9 mouse cellular contexts compared by ENCODE assay signal in the genomic region with DNA sequence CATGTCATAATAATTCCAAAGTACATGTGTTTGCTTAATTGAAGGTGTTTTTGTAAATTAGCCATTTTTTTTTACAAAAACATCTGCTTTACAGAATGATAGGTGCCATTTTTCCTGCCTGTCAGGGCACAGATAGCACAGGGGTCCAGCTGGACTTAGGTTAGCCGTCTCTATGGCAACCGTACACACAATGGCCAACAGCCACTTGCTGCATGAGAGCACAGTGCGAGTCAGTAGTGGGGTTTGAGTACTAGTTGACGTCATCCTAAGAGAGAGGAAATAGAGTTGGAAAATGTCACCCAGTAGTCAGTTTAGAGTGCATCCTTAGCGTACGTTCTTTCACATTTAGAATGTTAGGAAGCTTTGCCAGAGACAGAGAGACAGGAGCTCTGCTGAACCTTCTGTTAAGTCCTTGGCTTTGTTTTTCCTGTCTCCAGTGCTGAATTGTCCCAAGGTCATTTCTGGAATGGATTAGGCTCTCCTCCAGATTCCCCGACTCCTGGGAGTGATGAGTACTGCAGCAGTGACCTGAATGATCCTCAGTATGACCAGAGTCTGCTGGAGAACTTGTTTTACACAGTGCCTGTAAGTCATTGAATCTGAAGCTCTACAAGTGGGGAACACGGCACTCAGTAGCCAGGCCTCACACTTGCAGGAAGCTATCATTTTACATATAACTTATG. TPM values are rescaled to one million over a fixed set of nuclear protein-coding genes. Genes with fewer than 3 reads are reported as not detected.
DNase-seq lines count a peak whose midpoint lies in the region; ATAC-seq and TF ChIP-seq lines count a peak whose summit lies in the region.
"Had no signal": no experiment of that assay in that cellular context is flagged by ENCODE, and none has a peak within 500 bp of the region (broad histone marks: within the 10 kb centered on the region; RNA-seq: fewer than 3 reads in every experiment).

No protein-coding gene starts in this region.

- no peaks in the 10 kb centered on the region for H3K4me1 ChIP-seq in hindbrain, embryonic 10.5 days (replicated peaks)
- no peaks in the 10 kb centered on the region for H3K4me1 ChIP-seq in hindbrain, embryonic 12.5 days
- no peaks in the 10 kb centered on the region for H3K4me1 ChIP-seq in stomach, postnatal 0 days (replicated peaks; ENCODE audit: control insufficient read depth, insufficient read depth)

- peak; percentile 39 for DNase-seq in hindbrain, embryonic 10.5 days (ENCODE audit: low spot score)
- DNase-seq in Muller cell, postnatal 12 days (ENCODE audit: inconsistent ontology term): peak; percentile 12
- DNase-seq in embryo, embryonic 10.5 days (ENCODE audit: low spot score): peak; percentile 69
- DNase-seq in heart, postnatal 14 days: peak; percentile 12 to 40
- no peak for DNase-seq in stomach, postnatal 0 days (ENCODE audit: low spot score)
- no peak for DNase-seq in urinary bladder, postnatal 10 days (ENCODE audit: low spot score)
- DNase-seq in gastrocnemius, adult 8-10 months (ENCODE audit: low spot score in 2 of 2): no peak
- DNase-seq: layer of hippocampus, postnatal 36 days had no signal

- TF ChIP-seq CTCF in stomach, postnatal 0 days (IDR thresholded peaks at IDR 0.05; ENCODE audit: low read depth): no peak

- 74% methylated on average over 8 of the region's 8 CpGs for WGBS in hindbrain, embryonic 10.5 days
- 61% methylated on average over 8 of the region's 8 CpGs for WGBS in hindbrain, embryonic 12.5 days
- WGBS in stomach, postnatal 0 days: 66% methylated on average over 8 of the region's 8 CpGs

- H3K27me3 ChIP-seq in hindbrain, embryonic 10.5 days (ENCODE audit: insufficient read depth, poor library complexity, severe bottlenecking): no peaks in the 10 kb centered on the region
- H3K27me3 ChIP-seq in hindbrain, embryonic 12.5 days: no peaks in the 10 kb centered on the region
- H3K27me3 ChIP-seq in stomach, postnatal 0 days (ENCODE audit: control insufficient read depth, insufficient read depth, low read length): no peaks in the 10 kb centered on the region

- H3K4me3 ChIP-seq in hindbrain, embryonic 10.5 days: no peak overlapping the region
- no peak overlapping the region for H3K4me3 ChIP-seq in hindbrain, embryonic 12.5 days
- H3K4me3 ChIP-seq in stomach, postnatal 0 days (ENCODE audit: low read depth, low read length): no peak overlapping the region

- H3K4me2 ChIP-seq in hindbrain, embryonic 12.5 days (replicated peaks): no peak overlapping the region
- no peak overlapping the region for H3K4me2 ChIP-seq in stomach, postnatal 0 days (replicated peaks; ENCODE audit: low read depth)

- H3K9ac ChIP-seq in hindbrain, embryonic 12.5 days: no peak overlapping the region
- no peak overlapping the region for H3K9ac ChIP-seq in stomach, postnatal 0 days (ENCODE audit: low read length)

- H3K36me3 ChIP-seq in hindbrain, embryonic 10.5 days: peaks cover 81% of the 10 kb centered on the region
- H3K36me3 ChIP-seq in hindbrain, embryonic 12.5 days: peaks cover 69% of the 10 kb centered on the region
- peaks cover 6% of the 10 kb centered on the region for H3K36me3 ChIP-seq in stomach, postnatal 0 days (ENCODE audit: control insufficient read depth, insufficient read depth, low read length)

- TF ChIP-seq EP300 in stomach, postnatal 0 days (optimal IDR thresholded peaks at IDR 0.05): no peak

- no peak for ATAC-seq in hindbrain, embryonic 12.5 days (ENCODE audit: low FRiP score)
- no peak for ATAC-seq in stomach, postnatal 0 days (ENCODE audit: low FRiP score, low TSS enrichment)

- H3K27ac ChIP-seq in hindbrain, embryonic 10.5 days: no peak overlapping the region
- no peak overlapping the region for H3K27ac ChIP-seq in hindbrain, embryonic 12.5 days
- no peak overlapping the region for H3K27ac ChIP-seq in stomach, postnatal 0 days (replicated peaks)

- intact Hi-C loops in heart, postnatal 14 days (cut with DNase I): no loop called here

- no peaks in the 10 kb centered on the region for H3K9me3 ChIP-seq in hindbrain, embryonic 10.5 days
- no peaks in the 10 kb centered on the region for H3K9me3 ChIP-seq in hindbrain, embryonic 12.5 days (replicated peaks)
- no peaks in the 10 kb centered on the region for H3K9me3 ChIP-seq in stomach, postnatal 0 days (ENCODE audit: control insufficient read depth, low read length)

RNA-seq across cellular contexts. Expression of a gene that starts 27.3 kb away (rescaled TPM):
- 104 and 118 TPM in 2 replicates for polyA plus RNA-seq in hindbrain, embryonic 10.5 days (2016; fragmentation: Nextera tagmentation; extraction: Ambion mirVana)
- polyA plus RNA-seq in hindbrain, embryonic 12.5 days (2016; fragmentation: Nextera tagmentation; extraction: Ambion mirVana): 102 and 111 TPM in 2 replicates
- 10 to 100 TPM; 37.8 to 44.0 TPM for total RNA-seq in heart, postnatal 14 days (2021)
- 27.2 and 28.0 TPM in 2 replicates for polyA plus RNA-seq in stomach, postnatal 0 days (2015; fragmentation: Nextera tagmentation; extraction: Ambion mirVana)
- 10 to 100 TPM; 20.4 to 30.2 (median 24.2) TPM for total RNA-seq in gastrocnemius, adult 8-10 months (2022)

RNA-seq across cellular contexts. Expression of a gene that starts 27.3 kb away (rescaled TPM):
- 33.5 and 34.7 TPM in 2 replicates for polyA plus RNA-seq in hindbrain, embryonic 10.5 days (2016; fragmentation: Nextera tagmentation; extraction: Ambion mirVana)
- polyA plus RNA-seq in hindbrain, embryonic 12.5 days (2016; fragmentation: Nextera tagmentation; extraction: Ambion mirVana): 33.2 and 37.4 TPM in 2 replicates
- total RNA-seq in heart, postnatal 14 days (2021): 10 to 100 TPM; 10.2 to 12.9 TPM
- 5.2 and 5.6 TPM in 2 replicates for polyA plus RNA-seq in stomach, postnatal 0 days (2015; fragmentation: Nextera tagmentation; extraction: Ambion mirVana)
- 1 to 10 TPM; 5.2 to 5.8 (median 5.5) TPM for total RNA-seq in gastrocnemius, adult 8-10 months (2022)

Comparison
In these comparisons a context has a peak if more than half of its experiments do, and no peak if none do; other contexts are left out.
1. DNase-seq: peak in hindbrain, embryonic 10.5 days (single experiment), Muller cell, postnatal 12 days (single experiment), embryo, embryonic 10.5 days (single experiment) and heart, postnatal 14 days (2 of 2); none in stomach, postnatal 0 days (single experiment), urinary bladder, postnatal 10 days (single experiment) and gastrocnemius, adult 8-10 months (0 of 2).